Mouse (Mus musculus): Measurements from ENCODE around the gene Camk2b. TPM values are rescaled to one million over a fixed set of nuclear protein-coding genes. Genes with fewer than 3 reads are reported as not detected.

Camk2b gene
- total RNA-seq (2023) = 11.1 TPM

GRCm38 (mm10) chr11:6066176-6066575 is at the start of gene Camk2b:
Camk2b (minus strand) TSS chr11:6066362.

GRCm38 (mm10) chr11:5955546-5956276 is 110.5 kb downstream of the Camk2b start, which contains the start of gene Ykt6:
Ykt6 (plus strand) TSS chr11:5955693.

GRCm38 (mm10) chr11:5949586-5950352 is 116.4 kb downstream of the Camk2b start, which contains the start of gene Gck:
Gck (minus strand) TSS chr11:5950081.

Other genes with a start within 250 kb of the Camk2b start
- gene Polm, start 228.3 kb downstream of the Camk2b start, total RNA-seq (2023) = 38.4 TPM
- 1.3 TPM for gene Aebp1, start 204.4 kb downstream of the Camk2b start, total RNA-seq (2023)
- gene Pold2, start 188.1 kb downstream of the Camk2b start, total RNA-seq (2023) = 60.2 TPM
- gene Myl7, start 167.6 kb downstream of the Camk2b start, total RNA-seq (2023) = not detected
- gene Gck, start 116.3 kb downstream of the Camk2b start, total RNA-seq (2023) = not detected
- 58.0 TPM for gene Ykt6, start 110.7 kb downstream of the Camk2b start, total RNA-seq (2023)
- 0.43 TPM for gene A730071L15Rik, start 133.7 kb upstream of the Camk2b start, total RNA-seq (2023)
- 54.0 TPM for gene Nudcd3, start 134.1 kb upstream of the Camk2b start, total RNA-seq (2023)
- not detected for gene Npc1l1, start 163.8 kb upstream of the Camk2b start, total RNA-seq (2023)
- 68.0 TPM for gene Ddx56, start 201.4 kb upstream of the Camk2b start, total RNA-seq (2023)
- gene Tmed4, start 208.5 kb upstream of the Camk2b start, total RNA-seq (2023) = 30.5 TPM
- gene Ogdh, start 225.3 kb upstream of the Camk2b start, total RNA-seq (2023) = 155 TPM